Mouse (Mus musculus) spleen, adult 18-20 months (tissue): ENCODE results near the gene Rap1gap2.

Source experiments
- DNase-seq, 2 experiments: peaks; one replicate each; pipeline ENCODE4 v3.0.0; 2022; ENCODE audit warnings: mixed read lengths in 2 of 2

The Rap1gap2 gene

GRCm38 (mm10) chr11:74572459-74573061 is 38.2 kb downstream of the Rap1gap2 start:
- peak; percentile 20 to 43 for DNase-seq

GRCm38 (mm10) chr11:74569735-74570134 is 41.0 kb downstream of the Rap1gap2 start:
- DNase-seq: no peak

- no peak for DNase-seq
These were observed 42.3 kb downstream of the Rap1gap2 start for GRCm38 (mm10) chr11:74568463-74568862.

GRCm38 (mm10) chr11:74568004-74568403 is 42.7 kb downstream of the Rap1gap2 start:
- DNase-seq: no peak

GRCm38 (mm10) chr11:74566326-74566874 is 44.3 kb downstream of the Rap1gap2 start:
- DNase-seq: no peak

- no peak for DNase-seq
These were observed 49.3 kb downstream of the Rap1gap2 start for GRCm38 (mm10) chr11:74561392-74561791.

GRCm38 (mm10) chr11:74560600-74561227 is 50.0 kb downstream of the Rap1gap2 start:
- DNase-seq: no peak

GRCm38 (mm10) chr11:74559793-74560433 is 50.8 kb downstream of the Rap1gap2 start:
- no peak for DNase-seq

- no peak for DNase-seq
These were observed 51.8 kb downstream of the Rap1gap2 start for GRCm38 (mm10) chr11:74558933-74559332.

- no peak for DNase-seq
These were observed 53.1 kb downstream of the Rap1gap2 start for GRCm38 (mm10) chr11:74557456-74558230.

GRCm38 (mm10) chr11:74555716-74556374 is 54.9 kb downstream of the Rap1gap2 start:
- peak; percentile 36 to 49 for DNase-seq

GRCm38 (mm10) chr11:74554683-74555341 is 55.9 kb downstream of the Rap1gap2 start:
- DNase-seq: no peak

GRCm38 (mm10) chr11:74551568-74551967 is 59.1 kb downstream of the Rap1gap2 start:
- no peak for DNase-seq

- DNase-seq: no peak
These were observed 60.1 kb downstream of the Rap1gap2 start for GRCm38 (mm10) chr11:74550615-74551102.

- DNase-seq: no peak
These were observed 61.8 kb downstream of the Rap1gap2 start for GRCm38 (mm10) chr11:74548781-74549382.

GRCm38 (mm10) chr11:74546933-74547694 is 63.6 kb downstream of the Rap1gap2 start:
- DNase-seq: peak; percentile 42 to 43

- DNase-seq: peak in 1 of 2 experiments; percentile 31
These were observed 64.5 kb downstream of the Rap1gap2 start for GRCm38 (mm10) chr11:74546165-74546564.

GRCm38 (mm10) chr11:74545560-74545959 is 65.2 kb downstream of the Rap1gap2 start:
- no peak for DNase-seq

GRCm38 (mm10) chr11:74537352-74537751 is 73.4 kb downstream of the Rap1gap2 start:
- DNase-seq: no peak

GRCm38 (mm10) chr11:74536140-74536842 is 74.4 kb downstream of the Rap1gap2 start:
- DNase-seq: no peak
